Mouse (Mus musculus) forebrain, embryonic 11.5 days (tissue): ENCODE measurements around the gene Chgb. TPM values are rescaled to one million over a fixed set of nuclear protein-coding genes. Genes with fewer than 3 reads are reported as not detected.

ENCODE experiments used
- ATAC-seq: fragments of 200-750 bp; cut with Nextera tagmentation; replicated peaks from 2 replicates; pipeline ENCODE4 v1.8.0; 2017; ENCODE audit warnings: moderate TSS enrichment; ENCODE audit not compliant: low FRiP score
- DNase-seq: peaks from one replicate; pipeline ENCODE4 v3.0.0-alpha.2; 2017; ENCODE audit warnings: low spot score
- H3K27ac ChIP-seq: fragments of 300-500 bp; sonication (generic); 2 replicates; pipeline ENCODE4 v1.5.1; 2014; ENCODE audit warnings: low read depth, low read length
- H3K27me3 ChIP-seq: fragments of 300-500 bp; sonication (generic); 2 replicates; pipeline ENCODE4 v1.6.1; 2014; ENCODE audit warnings: mild to moderate bottlenecking, low read length, mixed read lengths; ENCODE audit not compliant: control insufficient read depth, insufficient read depth
- H3K36me3 ChIP-seq: fragments of 300-500 bp; sonication (generic); 2 replicates; pipeline ENCODE4 v1.6.1; 2014; ENCODE audit warnings: mild to moderate bottlenecking, low read length, moderate library complexity, mixed read lengths; ENCODE audit not compliant: control insufficient read depth, insufficient read depth
- H3K4me1 ChIP-seq: fragments of 300-500 bp; sonication (generic); replicated peaks from 2 replicates; pipeline ENCODE4 v1.6.1; 2014; ENCODE audit warnings: low read length, mixed read lengths; ENCODE audit not compliant: control insufficient read depth, insufficient read depth
- H3K4me2 ChIP-seq: fragments of 300-500 bp; sonication (generic); 2 replicates; pipeline ENCODE4 v1.6.1; 2014; ENCODE audit warnings: low read depth, mild to moderate bottlenecking, low read length, moderate library complexity, mixed read lengths; ENCODE audit not compliant: severe bottlenecking
- H3K4me3 ChIP-seq: fragments of 300-500 bp; sonication (generic); 2 replicates; pipeline ENCODE4 v1.5.1; 2014; ENCODE audit warnings: low read depth, low read length
- H3K9ac ChIP-seq: fragments of 300-500 bp; sonication (generic); 2 replicates; pipeline ENCODE4 v1.6.1; 2014; ENCODE audit warnings: low read length
- H3K9me3 ChIP-seq: fragments of 300-500 bp; sonication (generic); 2 replicates; pipeline ENCODE4 v1.6.1; 2016; ENCODE audit warnings: low read length, mixed read lengths; ENCODE audit not compliant: control insufficient read depth
- WGBS: fragments of 180-500 bp; shearing (Covaris S2); extraction: QIAGEN DNeasy Blood & Tissue Kit; methylation state at CpG from one replicate; pipeline ENCODE4 v1.1.7; 2014; 5-methylcytosine and 5-hydroxymethylcytosine counted together
- polyA plus RNA-seq: library from polyadenylated mRNA; unstranded; fragments of >200 nt; fragmentation: Nextera tagmentation; extraction: Ambion mirVana; gene quantifications from 2 replicates; pipeline ENCODE4 v1.2.1, GENCODE M21; 2014

Gene Chgb
- 5.9 TPM in 2 replicates for polyA plus RNA-seq

DNA sequence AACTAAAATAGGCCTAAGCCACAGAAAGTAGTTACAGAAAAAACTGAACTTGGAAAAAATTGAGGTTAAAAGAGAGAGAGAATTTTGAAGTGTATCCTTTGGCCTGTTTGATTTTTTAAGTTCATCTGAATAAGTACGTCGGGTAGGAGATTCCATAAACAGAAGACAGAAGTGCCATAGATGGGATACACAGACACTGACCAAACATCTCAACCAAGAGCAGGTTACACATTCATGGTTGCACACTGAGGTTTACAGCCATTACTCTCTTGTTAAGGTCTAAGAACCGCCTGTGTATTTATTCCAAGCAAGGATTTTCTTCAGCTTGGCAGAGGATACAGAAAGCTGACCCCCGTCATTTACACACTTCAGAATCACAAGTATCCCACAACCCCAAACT is at the start of gene Chgb:
Gene Chgb (plus strand): TSS at position 301 of the 400 bp plus-strand sequence.
- 0 out of 2 replicates have a peak within 1 kb of the TSS, but pooled peaks have one; percentile 28 for H3K27ac ChIP-seq
- H3K4me1 ChIP-seq = no peaks in the 10 kb centered on the region; the same call in 1 of the 2 replicates
- H3K4me3 ChIP-seq = peak within 1 kb of the TSS; percentile 38
- H3K27me3 ChIP-seq = no peaks in the 10 kb centered on the region
- 7% methylated on average over 4 of the region's 4 CpGs for WGBS
- DNase-seq (no peak), ATAC-seq (no peak)
- H3K9me3 ChIP-seq = no peaks in the 10 kb centered on the region
- no peaks in the 10 kb centered on the region for H3K36me3 ChIP-seq
- H3K9ac ChIP-seq = peak within 1 kb of the TSS; percentile 56
- peak within 1 kb of the TSS; percentile 70 for H3K4me2 ChIP-seq

DNA sequence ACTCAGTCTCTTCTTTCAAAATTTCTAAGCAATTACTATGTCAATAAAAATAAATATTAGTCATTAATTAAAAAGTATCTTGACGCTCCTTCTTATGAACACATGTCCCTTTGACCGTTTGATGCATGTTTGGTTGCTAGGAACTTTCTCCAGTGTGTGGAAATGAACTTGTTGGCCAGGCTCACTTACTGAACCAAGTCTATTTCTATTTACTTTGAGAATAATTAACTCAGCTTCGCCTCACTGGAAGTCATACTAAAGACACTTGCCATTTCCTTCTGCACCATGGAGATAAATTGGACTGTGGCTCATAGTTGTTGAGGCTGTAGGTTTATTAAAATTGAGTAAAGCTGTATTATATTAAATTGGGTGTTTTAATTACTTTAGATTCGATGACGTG is 48.1 kb upstream of the Chgb start:
- H3K27ac ChIP-seq = no peak overlapping the region
- WGBS = 92% methylated on average over 5 of the region's 5 CpGs

DNA sequence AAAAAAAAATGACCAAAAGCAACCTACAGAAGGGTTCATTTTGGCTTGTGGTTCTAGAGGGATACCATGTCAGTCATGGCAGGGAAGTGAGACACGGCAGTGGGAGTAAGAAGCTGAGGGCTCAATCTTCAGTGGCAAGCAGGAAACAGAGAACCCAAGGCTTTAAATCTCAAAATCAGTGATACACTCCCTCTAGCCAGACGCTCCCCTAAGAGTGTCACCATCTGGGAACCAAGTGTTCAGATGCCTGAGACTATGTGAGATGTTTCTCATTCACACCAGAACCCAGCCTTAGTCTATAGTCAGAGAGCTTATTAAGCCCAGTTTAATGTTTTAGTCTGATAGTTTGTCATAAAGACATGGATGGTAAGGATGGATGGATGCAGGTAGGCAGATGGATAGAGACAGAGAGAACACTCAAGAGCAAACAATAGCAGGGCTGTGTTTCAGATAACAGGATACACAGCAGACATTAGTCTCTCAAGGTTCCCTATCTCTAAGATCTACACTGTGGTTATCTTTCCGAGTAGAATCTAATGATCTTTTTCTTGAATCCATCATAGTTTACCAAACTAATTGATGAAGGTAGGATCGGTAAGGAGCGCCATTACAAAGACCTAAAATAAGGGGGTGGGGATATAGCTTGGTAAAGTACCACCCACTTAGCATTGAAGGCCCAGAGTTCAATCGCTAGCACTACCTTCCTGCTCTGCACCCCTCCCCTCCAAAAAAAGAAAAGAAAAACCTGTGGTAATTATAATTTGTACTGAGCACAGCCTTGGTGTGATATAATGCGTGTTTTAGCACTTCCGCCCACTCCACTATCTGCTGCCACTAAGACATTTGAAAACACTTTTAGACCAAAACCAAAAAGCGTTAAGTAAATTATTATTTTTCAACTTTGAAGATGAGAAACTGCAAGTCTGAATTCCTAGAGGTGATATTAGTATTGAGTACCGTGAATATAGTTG is 47.2 kb upstream of the Chgb start:
- no peaks in the 10 kb centered on the region for H3K9me3 ChIP-seq
- no peaks in the 10 kb centered on the region for H3K36me3 ChIP-seq
- no peak overlapping the region for H3K4me3 ChIP-seq
- no peak overlapping the region for H3K27ac ChIP-seq
- WGBS = 94% methylated on average over 10 of the region's 10 CpGs
- no peaks in the 10 kb centered on the region for H3K4me1 ChIP-seq
- no peak overlapping the region for H3K4me2 ChIP-seq
- ATAC-seq (no peak), DNase-seq (no peak)
- no peak overlapping the region for H3K9ac ChIP-seq
- no peaks in the 10 kb centered on the region for H3K27me3 ChIP-seq

More for the DNA sequence above, 48.1 kb upstream of the Chgb start:
- no peaks in the 10 kb centered on the region for H3K4me1 ChIP-seq
- no peaks in the 10 kb centered on the region for H3K27me3 ChIP-seq
- no peak overlapping the region for H3K4me3 ChIP-seq
- no peak for ATAC-seq
- no peaks in the 10 kb centered on the region for H3K36me3 ChIP-seq
- no peak overlapping the region for H3K4me2 ChIP-seq
- no peak for DNase-seq
- H3K9ac ChIP-seq = no peak overlapping the region
- H3K9me3 ChIP-seq = no peaks in the 10 kb centered on the region

DNA sequence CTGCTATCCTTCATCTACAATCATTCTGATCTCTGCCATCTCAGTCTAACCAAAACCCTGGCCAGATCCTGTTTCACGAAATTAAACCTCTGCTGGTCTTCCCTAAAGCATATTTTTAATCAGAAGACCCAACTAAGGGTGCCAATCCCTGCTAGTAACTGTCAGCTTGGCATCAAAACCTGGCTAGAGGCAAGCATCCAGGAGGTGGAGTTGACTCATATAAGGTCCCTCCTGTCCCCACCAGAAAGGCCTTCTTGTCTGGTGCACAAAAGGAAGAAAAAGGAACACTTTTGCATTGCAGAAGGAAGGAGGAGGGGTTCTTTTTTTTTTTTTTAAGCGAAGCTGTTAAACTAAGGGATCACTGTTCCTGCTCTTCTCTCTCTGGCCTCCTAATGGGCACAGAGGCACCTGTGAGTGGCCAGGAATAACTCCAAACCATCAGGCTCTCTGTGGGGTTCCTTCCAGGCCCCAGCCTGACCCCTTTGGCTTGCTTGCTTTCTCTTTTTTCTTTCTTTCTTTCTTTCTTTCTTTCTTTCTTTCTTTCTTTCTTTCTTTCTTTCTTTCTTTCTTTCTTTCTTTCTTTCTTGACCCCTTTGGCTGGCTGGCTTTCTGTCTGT is 42.2 kb upstream of the Chgb start:
- no peak overlapping the region for H3K27ac ChIP-seq
- H3K9ac ChIP-seq = no peak overlapping the region
- DNase-seq (no peak), ATAC-seq (no peak)
- no peaks in the 10 kb centered on the region for H3K4me1 ChIP-seq
- H3K9me3 ChIP-seq = no peaks in the 10 kb centered on the region
- no peak overlapping the region for H3K4me2 ChIP-seq
- no peaks in the 10 kb centered on the region for H3K36me3 ChIP-seq
- WGBS = 68% methylated on average over 2 of the region's 2 CpGs
- H3K4me3 ChIP-seq = no peak overlapping the region
- no peaks in the 10 kb centered on the region for H3K27me3 ChIP-seq

GRCm38 (mm10) chr2:132741862-132742347 is 39.2 kb upstream of the Chgb start:
- H3K27ac ChIP-seq = no peak overlapping the region
- H3K27me3 ChIP-seq = no peaks in the 10 kb centered on the region
- WGBS = 53% methylated on average over 8 of the region's 8 CpGs
- DNase-seq = no peak
- H3K4me1 ChIP-seq = no peaks in the 10 kb centered on the region
- H3K4me3 ChIP-seq = no peak overlapping the region
- H3K9ac ChIP-seq = no peak overlapping the region
- H3K9me3 ChIP-seq = no peaks in the 10 kb centered on the region
- no peak overlapping the region for H3K4me2 ChIP-seq
- no peaks in the 10 kb centered on the region for H3K36me3 ChIP-seq
- ATAC-seq = no peak

DNA sequence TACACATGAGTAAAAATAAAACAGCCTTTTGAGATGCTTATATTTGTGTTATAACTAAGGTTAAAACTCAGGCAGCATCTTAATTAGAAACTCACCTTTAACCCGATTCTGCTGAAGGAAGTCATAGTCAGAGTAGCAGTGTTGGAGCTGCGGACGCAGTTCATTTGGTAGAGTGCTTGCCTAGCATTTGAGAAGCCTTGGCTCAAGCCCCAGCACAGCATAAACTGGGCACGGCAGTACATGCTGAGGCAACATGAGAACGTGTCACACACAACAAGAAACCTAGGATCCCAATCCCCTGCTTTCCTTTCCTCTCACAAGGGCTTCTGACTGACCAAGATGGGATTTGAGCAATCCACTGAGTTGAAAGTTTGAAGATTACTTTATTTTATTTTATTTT is 36.2 kb upstream of the Chgb start:
- Histone ChIP-seq H3K4me2 (no peak overlapping the region), H3K27me3 (no peaks in the 10 kb centered on the region), H3K4me1 (no peaks in the 10 kb centered on the region), H3K9me3 (no peaks in the 10 kb centered on the region), H3K36me3 (no peaks in the 10 kb centered on the region), H3K27ac (no peak overlapping the region), H3K4me3 (no peak overlapping the region), H3K9ac (no peak overlapping the region)
- DNase-seq = no peak
- 92% methylated on average over 5 of the region's 5 CpGs for WGBS
- ATAC-seq = no peak

DNA sequence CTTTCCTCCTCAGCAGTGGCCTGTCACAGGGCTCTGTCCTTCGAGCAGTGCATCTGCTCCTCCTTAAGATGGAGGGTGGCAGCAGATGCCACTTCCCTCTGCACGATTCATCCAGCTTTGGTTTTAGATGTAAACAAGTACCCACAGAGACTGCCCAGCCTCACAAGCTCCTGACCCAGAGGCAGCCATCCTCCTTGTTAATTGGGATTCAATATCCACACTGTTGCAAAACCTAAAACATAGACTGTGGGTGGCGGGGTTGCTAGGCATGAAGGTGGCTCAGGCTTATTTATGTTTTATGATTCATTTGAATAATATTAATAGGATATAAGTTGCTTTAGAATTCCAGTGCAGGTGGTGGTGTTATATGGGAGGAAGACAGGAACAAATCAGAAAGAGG is 35.0 kb upstream of the Chgb start:
- no peaks in the 10 kb centered on the region for H3K36me3 ChIP-seq
- no peak overlapping the region for H3K4me3 ChIP-seq
- ATAC-seq (no peak), DNase-seq (no peak)
- no peak overlapping the region for H3K4me2 ChIP-seq
- no peaks in the 10 kb centered on the region; the same call in 1 of the 2 replicates for H3K4me1 ChIP-seq
- no peaks in the 10 kb centered on the region for H3K27me3 ChIP-seq
- H3K27ac ChIP-seq = no peak overlapping the region
- no peaks in the 10 kb centered on the region for H3K9me3 ChIP-seq
- WGBS = 89% methylated on average over 3 of the region's 3 CpGs
- no peak overlapping the region for H3K9ac ChIP-seq

GRCm38 (mm10) chr2:132750726-132751125 is 30.4 kb upstream of the Chgb start:
- ATAC-seq = no peak
- Histone ChIP-seq H3K27me3 (no peaks in the 10 kb centered on the region), H3K4me3 (no peak overlapping the region), H3K4me1 (peaks cover 7% of the 10 kb centered on the region; the same call in 1 of the 2 replicates), H3K4me2 (no peak overlapping the region), H3K27ac (peak overlapping the region; percentile 81), H3K9me3 (no peaks in the 10 kb centered on the region), H3K9ac (no peak overlapping the region), H3K36me3 (no peaks in the 10 kb centered on the region)
- DNase-seq = no peak
